Mouse (Mus musculus): ENCODE measurements at regions not wholly inside any gene's neighbourhood (a gene's known extent, or its start where the extent isn't known, plus 50 kb on each side); places are given as distances from the start of the nearest gene placed in this dataset.
A peak's percentile ranks its signal among the peaks of the same experiment; 100 is the strongest.

- 87% methylated on average over 3 of the region's 3 CpGs for WGBS
- ATAC-seq (ENCODE audit: low FRiP score): no peak
- H3K9ac ChIP-seq: no peak overlapping the region
- no peak overlapping the region for H3K27ac ChIP-seq
- no peaks in the 10 kb centered on the region for H3K9me3 ChIP-seq (replicated peaks)
- H3K4me1 ChIP-seq: no peaks in the 10 kb centered on the region
- no peak overlapping the region for H3K4me2 ChIP-seq (replicated peaks)
- H3K4me3 ChIP-seq: no peak overlapping the region
- H3K36me3 ChIP-seq: no peaks in the 10 kb centered on the region
- H3K27me3 ChIP-seq: no peaks in the 10 kb centered on the region
These were observed 220.0 kb upstream of the Pgrmc2 start for GRCm38 (mm10) chr3:41302805-41303204.

DNA sequence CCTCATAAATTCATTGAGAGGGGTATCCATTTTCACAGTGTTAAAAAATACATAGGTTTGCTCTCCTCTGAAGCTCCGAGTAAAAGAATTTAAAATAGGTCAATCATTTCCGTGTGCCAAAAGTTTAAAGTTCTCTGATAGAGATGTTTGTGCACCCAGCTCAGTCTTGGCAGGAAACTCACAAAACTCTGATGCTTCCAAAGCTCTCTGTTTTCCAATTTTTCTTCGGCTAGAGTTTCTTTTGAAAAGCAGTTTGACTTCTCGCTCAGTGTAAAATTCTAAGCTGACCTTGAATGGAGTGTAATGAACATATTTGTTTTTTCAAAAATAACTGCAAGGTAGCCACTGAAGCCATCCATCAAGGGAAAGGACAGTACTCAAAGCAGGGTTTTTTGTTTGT lies 215.9 kb upstream of the Pgrmc2 start:
- no peaks in the 10 kb centered on the region for H3K4me1 ChIP-seq
- H3K27me3 ChIP-seq: no peaks in the 10 kb centered on the region
- no peak overlapping the region for H3K9ac ChIP-seq
- no peak overlapping the region for H3K4me2 ChIP-seq (replicated peaks)
- H3K27ac ChIP-seq: no peak overlapping the region
- ATAC-seq (ENCODE audit: low FRiP score): no peak
- no peaks in the 10 kb centered on the region for H3K9me3 ChIP-seq (replicated peaks)
- no peaks in the 10 kb centered on the region for H3K36me3 ChIP-seq
- H3K4me3 ChIP-seq: no peak overlapping the region
- 84% methylated on average over 4 of the region's 4 CpGs for WGBS

DNA sequence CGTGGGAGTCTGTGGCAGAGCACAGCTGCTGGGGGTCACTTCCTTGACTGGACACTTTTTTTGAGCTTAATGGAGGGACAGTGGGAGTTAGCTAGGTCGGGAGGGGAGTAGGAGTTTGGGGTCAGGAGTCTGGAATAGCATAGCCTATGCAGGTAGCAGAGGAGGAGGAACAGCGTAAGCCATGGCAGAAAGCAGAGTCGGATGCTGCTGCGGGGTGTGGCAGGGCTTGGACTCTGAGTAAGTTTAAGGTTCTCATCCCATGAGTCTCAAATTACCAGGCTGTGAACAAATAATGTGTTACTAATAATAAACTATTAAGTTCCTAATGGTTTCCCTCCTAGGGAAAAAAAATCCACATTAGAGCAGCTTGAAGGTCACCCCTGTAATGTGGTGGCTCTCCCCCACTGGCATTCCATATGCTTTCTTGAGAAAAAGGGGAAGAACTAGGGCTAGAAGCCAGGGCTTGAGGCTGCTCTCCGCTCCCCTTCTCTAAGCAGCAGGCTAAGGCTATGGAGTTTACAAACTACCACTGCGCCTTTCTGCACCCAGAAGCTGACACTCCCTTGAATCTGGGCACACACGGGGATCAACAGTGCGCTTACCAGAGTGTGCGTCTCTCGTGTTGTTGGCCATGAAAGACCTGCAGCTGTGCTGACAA lies 213.4 kb upstream of the Pgrmc2 start:
- WGBS: 83% methylated on average over 11 of the region's 11 CpGs
- no peaks in the 10 kb centered on the region for H3K27me3 ChIP-seq
- no peaks in the 10 kb centered on the region for H3K36me3 ChIP-seq
- H3K4me2 ChIP-seq (replicated peaks): no peak overlapping the region
- no peak for ATAC-seq (ENCODE audit: low FRiP score)
- no peak overlapping the region for H3K4me3 ChIP-seq
- no peaks in the 10 kb centered on the region for H3K9me3 ChIP-seq (replicated peaks)
- H3K4me1 ChIP-seq: no peaks in the 10 kb centered on the region
- no peak overlapping the region for H3K9ac ChIP-seq
- H3K27ac ChIP-seq: no peak overlapping the region

- WGBS: 76% methylated on average over 8 of the region's 8 CpGs
- no peaks in the 10 kb centered on the region for H3K27me3 ChIP-seq
- ATAC-seq (ENCODE audit: low FRiP score): no peak
- H3K9ac ChIP-seq: no peak overlapping the region
- H3K4me2 ChIP-seq (replicated peaks): no peak overlapping the region
- H3K27ac ChIP-seq: no peak overlapping the region
- H3K4me1 ChIP-seq: no peaks in the 10 kb centered on the region
- no peak overlapping the region for H3K4me3 ChIP-seq
- H3K36me3 ChIP-seq: no peaks in the 10 kb centered on the region
- H3K9me3 ChIP-seq (replicated peaks): no peaks in the 10 kb centered on the region
These were observed 212.3 kb upstream of the Pgrmc2 start for GRCm38 (mm10) chr3:41295150-41295549.

- no peak for ATAC-seq (ENCODE audit: low FRiP score)
- H3K27ac ChIP-seq: no peak overlapping the region
- no peaks in the 10 kb centered on the region for H3K9me3 ChIP-seq (replicated peaks)
- no peaks in the 10 kb centered on the region for H3K27me3 ChIP-seq
- H3K36me3 ChIP-seq: no peaks in the 10 kb centered on the region
- no peaks in the 10 kb centered on the region for H3K4me1 ChIP-seq
- H3K4me3 ChIP-seq: no peak overlapping the region
- no peak overlapping the region for H3K9ac ChIP-seq
- no peak overlapping the region for H3K4me2 ChIP-seq (replicated peaks)
- 84% methylated on average over 11 of the region's 11 CpGs for WGBS
These were observed 207.9 kb upstream of the Pgrmc2 start for GRCm38 (mm10) chr3:41290535-41291307.

DNA sequence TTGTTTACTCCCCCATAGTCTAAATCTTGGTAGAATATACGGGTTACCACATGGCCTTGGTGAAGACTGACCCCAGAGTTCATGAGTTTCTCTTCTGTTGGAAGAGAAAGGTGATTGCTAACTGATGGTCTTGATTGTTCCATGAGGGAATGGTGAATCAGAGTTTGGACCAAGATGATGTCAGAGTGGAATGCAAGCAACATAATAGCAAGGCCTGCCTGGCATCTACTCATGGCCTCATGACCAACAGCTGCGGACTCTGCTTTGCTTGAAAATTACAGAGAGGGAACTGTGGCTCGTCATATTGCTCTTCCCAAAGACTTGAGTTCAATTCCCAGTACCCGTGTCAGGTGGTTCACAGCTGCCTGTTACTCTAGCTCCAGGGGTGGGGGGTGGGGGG lies 205.9 kb upstream of the Pgrmc2 start:
- H3K36me3 ChIP-seq: no peaks in the 10 kb centered on the region
- H3K9me3 ChIP-seq (replicated peaks): no peaks in the 10 kb centered on the region
- no peak overlapping the region for H3K27ac ChIP-seq
- no peak overlapping the region for H3K4me2 ChIP-seq (replicated peaks)
- peaks cover 10% of the 10 kb centered on the region; the same call in 1 of the 2 replicates for H3K4me1 ChIP-seq
- WGBS: 75% methylated on average over 4 of the region's 4 CpGs
- no peak for ATAC-seq (ENCODE audit: low FRiP score)
- no peak overlapping the region for H3K4me3 ChIP-seq
- no peaks in the 10 kb centered on the region for H3K27me3 ChIP-seq
- H3K9ac ChIP-seq: no peak overlapping the region

DNA sequence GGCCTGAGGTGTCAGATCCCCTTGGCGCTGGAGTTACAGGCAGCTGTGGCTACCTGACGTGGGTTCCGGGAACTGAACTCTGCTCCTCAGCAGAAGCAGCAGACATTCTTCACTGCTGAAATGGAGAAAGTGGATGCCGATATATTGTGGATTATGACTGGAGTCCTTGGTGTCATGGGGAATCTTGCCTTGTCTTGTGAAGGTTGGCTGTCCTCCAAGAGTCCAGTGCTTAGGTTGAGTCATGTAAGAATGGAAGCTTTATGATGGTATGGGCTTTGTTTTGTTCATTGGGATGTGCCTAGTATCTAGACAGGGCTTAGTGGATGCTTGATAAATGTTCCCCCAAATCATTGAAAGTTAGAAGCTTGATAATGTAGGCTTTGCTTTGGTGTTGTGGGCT lies 205.2 kb upstream of the Pgrmc2 start:
- Histone ChIP-seq H3K27me3 (no peaks in the 10 kb centered on the region), H3K4me3 (no peak overlapping the region), H3K9ac (no peak overlapping the region), H3K36me3 (no peaks in the 10 kb centered on the region), H3K9me3 (replicated peaks) (no peaks in the 10 kb centered on the region), H3K4me2 (replicated peaks) (no peak overlapping the region), H3K4me1 (peaks cover 10% of the 10 kb centered on the region; the same call in 1 of the 2 replicates), H3K27ac (no peak overlapping the region)
- 92% methylated on average over 4 of the region's 4 CpGs for WGBS
- no peak for ATAC-seq (ENCODE audit: low FRiP score)

DNA sequence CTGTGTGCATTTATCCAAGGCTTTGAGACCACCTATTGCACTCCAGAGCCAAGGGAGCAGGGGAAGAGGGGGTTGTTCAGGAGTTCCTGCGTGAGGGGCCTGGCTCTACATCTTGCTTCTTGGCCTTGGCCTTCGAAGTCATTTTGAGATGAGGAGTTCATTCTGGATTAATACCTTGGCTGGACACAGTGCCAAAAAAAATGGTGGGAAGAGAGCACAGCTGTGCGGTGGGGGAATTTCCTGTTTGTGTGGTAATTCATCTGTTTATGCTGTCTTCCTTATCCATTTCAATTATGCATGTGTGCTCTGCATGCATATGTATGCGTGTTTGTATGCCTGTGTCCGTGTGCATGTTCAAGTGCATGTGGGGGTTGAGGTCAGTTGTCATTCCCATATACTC lies 202.5 kb upstream of the Pgrmc2 start:
- no peaks in the 10 kb centered on the region for H3K9me3 ChIP-seq (replicated peaks)
- WGBS: 76% methylated on average over 5 of the region's 5 CpGs
- H3K9ac ChIP-seq: no peak overlapping the region
- ATAC-seq (ENCODE audit: low FRiP score): no peak
- H3K27me3 ChIP-seq: no peaks in the 10 kb centered on the region
- no peak overlapping the region for H3K4me3 ChIP-seq
- no peak overlapping the region for H3K4me2 ChIP-seq (replicated peaks)
- no peaks in the 10 kb centered on the region for H3K36me3 ChIP-seq
- H3K4me1 ChIP-seq: peaks cover 10% of the 10 kb centered on the region; the same call in 1 of the 2 replicates
- H3K27ac ChIP-seq: 0 out of 2 replicates have a peak overlapping the region, but pooled peaks have one; percentile 44

- Histone ChIP-seq H3K4me3 (no peak overlapping the region), H3K36me3 (no peaks in the 10 kb centered on the region), H3K27ac (0 out of 2 replicates have a peak overlapping the region, but pooled peaks have one; percentile 44), H3K9me3 (replicated peaks) (no peaks in the 10 kb centered on the region), H3K9ac (no peak overlapping the region), H3K4me1 (peaks cover 10% of the 10 kb centered on the region; the same call in 1 of the 2 replicates), H3K27me3 (no peaks in the 10 kb centered on the region), H3K4me2 (replicated peaks) (peak overlapping the region; percentile 15; the same call in 1 of the 2 replicates)
- peak; percentile 40; the same call in 1 of the 2 replicates for ATAC-seq (ENCODE audit: low FRiP score)
- WGBS: 34% methylated on average over 13 of the region's 13 CpGs
These were observed 202.1 kb upstream of the Pgrmc2 start for GRCm38 (mm10) chr3:41284897-41285296.

DNA sequence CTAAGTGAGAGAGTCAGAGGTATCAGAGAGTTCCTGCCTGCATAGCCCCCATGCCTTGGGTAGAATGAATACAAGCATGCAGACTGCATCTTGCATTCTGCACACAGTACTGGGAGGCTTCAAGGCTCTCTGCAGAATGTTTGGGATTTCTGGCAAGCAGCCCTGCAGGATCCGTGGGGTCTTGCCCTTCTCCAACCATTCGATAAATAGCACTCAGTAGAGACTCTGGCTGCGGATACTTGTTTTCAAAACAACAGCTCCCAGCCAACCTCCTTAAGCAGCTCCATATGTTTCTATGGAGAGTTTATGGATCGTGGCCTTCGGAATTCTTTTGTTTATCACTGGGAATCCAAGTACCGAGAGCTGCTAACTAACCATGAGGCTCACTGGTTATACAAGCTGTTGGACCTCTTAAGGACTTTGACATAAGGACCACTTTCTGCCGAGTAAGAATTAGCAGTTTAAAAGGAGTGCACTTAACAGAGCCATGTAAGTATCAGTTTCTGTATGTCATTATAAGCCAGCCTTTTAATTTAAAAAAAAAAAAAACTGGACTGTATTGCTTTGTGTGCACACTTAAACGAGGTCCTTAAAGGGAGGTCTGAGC lies 199.7 kb upstream of the Pgrmc2 start:
- no peak overlapping the region for H3K9ac ChIP-seq
- H3K27ac ChIP-seq: no peak overlapping the region
- H3K4me3 ChIP-seq: no peak overlapping the region
- no peaks in the 10 kb centered on the region; the same call in 1 of the 2 replicates for H3K9me3 ChIP-seq (replicated peaks)
- H3K27me3 ChIP-seq: no peaks in the 10 kb centered on the region
- no peaks in the 10 kb centered on the region for H3K36me3 ChIP-seq
- H3K4me2 ChIP-seq (replicated peaks): no peak overlapping the region
- peaks cover 10% of the 10 kb centered on the region; the same call in 1 of the 2 replicates for H3K4me1 ChIP-seq
- ATAC-seq (ENCODE audit: low FRiP score): no peak
- 60% methylated on average over 8 of the region's 8 CpGs for WGBS

GRCm38 (mm10) chr3:41276096-41276495 lies 193.2 kb upstream of the Pgrmc2 start:
- no peaks in the 10 kb centered on the region for H3K36me3 ChIP-seq
- no peak overlapping the region for H3K27ac ChIP-seq
- H3K9ac ChIP-seq: no peak overlapping the region
- H3K9me3 ChIP-seq (replicated peaks): no peaks in the 10 kb centered on the region; the same call in 1 of the 2 replicates
- H3K4me1 ChIP-seq: no peaks in the 10 kb centered on the region
- 88% methylated on average over 9 of the region's 9 CpGs for WGBS
- no peak overlapping the region for H3K4me3 ChIP-seq
- H3K4me2 ChIP-seq (replicated peaks): no peak overlapping the region
- no peaks in the 10 kb centered on the region for H3K27me3 ChIP-seq
- no peak for ATAC-seq (ENCODE audit: low FRiP score)

- Histone ChIP-seq H3K9ac (no peak overlapping the region), H3K27ac (no peak overlapping the region), H3K4me1 (no peaks in the 10 kb centered on the region), H3K4me3 (no peak overlapping the region), H3K4me2 (replicated peaks) (no peak overlapping the region), H3K9me3 (replicated peaks) (no peaks in the 10 kb centered on the region), H3K36me3 (no peaks in the 10 kb centered on the region), H3K27me3 (no peaks in the 10 kb centered on the region)
- no peak for ATAC-seq (ENCODE audit: low FRiP score)
- 90% methylated on average over 4 of the region's 4 CpGs for WGBS
These were observed 185.7 kb upstream of the Pgrmc2 start for GRCm38 (mm10) chr3:41268516-41268915.

Data from hindbrain, embryonic 12.5 days (tissue).